Mouse (Mus musculus) frontal cortex, postnatal 10 days (tissue): Measurements from ENCODE around the gene Heatr6.

Experiments
- DNase-seq, 2 experiments: peaks; one replicate each; pipeline ENCODE4 v3.0.0; 2022; ENCODE audit warnings: low spot score in 2 of 2, mixed read lengths in 1 of 2

Gene Heatr6

DNA sequence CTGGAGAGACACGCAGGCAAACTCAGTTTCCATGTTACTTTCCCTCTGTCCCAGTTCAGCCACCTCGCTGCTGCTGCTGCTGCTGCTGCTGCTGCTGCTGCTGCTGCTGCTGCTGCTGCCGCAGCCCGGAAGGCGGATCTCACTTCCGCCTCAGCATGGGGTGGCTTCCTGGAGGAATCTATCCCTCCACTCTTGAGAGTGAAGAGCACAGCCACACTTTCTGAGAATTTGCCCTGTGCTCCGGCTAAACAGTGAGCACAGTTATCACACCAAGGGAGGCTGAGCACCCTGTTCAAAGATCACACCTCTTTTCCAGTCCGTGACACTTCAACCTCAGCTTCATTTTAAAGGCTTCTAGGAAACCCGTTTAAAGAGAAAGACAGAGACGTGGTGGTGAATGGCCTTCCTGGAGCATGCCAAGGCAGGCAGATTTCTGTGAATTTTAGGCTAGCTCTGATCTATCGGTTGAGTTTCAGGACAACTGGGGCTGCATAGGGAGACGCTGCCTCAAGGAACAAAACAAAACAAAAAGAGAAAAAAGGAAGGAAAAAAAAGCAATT lies 46.5 kb downstream of the Heatr6 start:
- DNase-seq: no peak

DNA sequence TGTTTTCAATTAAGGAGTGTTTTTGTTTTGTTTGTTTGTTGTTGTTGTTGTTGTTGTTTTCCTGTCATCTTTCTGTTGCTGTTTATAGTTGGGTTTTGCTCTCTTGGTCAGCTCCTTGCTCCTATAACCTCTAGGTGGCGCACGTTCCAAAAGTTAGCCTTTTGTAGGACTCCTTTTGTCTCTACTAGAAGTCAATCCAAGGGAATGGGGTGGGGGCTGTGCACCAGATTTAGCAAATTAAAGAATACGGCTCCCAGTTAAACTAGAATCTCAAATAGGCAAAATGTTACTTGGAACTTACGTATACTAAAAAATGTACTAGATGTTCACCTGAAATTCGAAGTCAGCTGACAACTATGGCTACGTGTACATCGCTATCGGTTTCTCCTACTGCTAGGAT lies 48.7 kb downstream of the Heatr6 start:
- no peak for DNase-seq

DNA sequence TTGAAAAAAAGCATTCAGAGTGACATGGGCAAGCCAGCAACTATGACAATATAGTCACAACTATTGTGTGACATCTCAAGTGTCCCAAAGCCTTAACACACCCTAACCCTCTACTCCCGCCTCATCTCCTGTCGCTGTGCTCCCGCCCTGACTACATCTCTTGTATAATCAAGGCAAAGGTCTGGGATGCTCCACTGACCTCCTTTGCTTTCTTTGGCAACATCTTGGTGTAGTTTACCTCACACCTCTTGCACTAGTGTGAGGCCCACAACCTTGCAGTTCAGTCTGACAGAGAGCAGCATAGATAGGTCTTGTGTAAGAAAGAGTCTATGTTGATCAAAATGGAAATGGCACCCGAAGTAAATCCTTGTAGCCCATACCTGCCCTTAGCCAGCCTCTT lies 49.1 kb downstream of the Heatr6 start:
- no peak for DNase-seq

DNA sequence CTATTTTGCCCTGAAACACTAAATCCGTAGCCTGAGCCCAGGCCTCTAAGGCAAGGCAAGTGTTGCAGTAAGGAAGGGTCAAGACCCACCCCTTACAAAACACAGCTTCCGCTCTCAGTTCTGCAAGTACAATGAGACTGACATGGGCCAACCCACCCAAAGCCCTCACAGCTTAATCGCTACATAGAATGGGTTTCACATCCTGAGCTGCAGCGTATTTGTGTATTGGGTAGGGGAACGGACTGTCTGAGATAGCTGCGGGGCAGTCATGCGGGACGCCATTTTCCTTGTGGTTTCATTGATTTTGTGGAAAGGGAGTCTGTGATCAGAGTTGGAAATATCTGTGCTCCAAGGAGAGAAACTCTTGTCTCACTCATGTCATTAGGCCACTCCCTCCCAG lies 56.9 kb downstream of the Heatr6 start:
- no peak for DNase-seq

DNA sequence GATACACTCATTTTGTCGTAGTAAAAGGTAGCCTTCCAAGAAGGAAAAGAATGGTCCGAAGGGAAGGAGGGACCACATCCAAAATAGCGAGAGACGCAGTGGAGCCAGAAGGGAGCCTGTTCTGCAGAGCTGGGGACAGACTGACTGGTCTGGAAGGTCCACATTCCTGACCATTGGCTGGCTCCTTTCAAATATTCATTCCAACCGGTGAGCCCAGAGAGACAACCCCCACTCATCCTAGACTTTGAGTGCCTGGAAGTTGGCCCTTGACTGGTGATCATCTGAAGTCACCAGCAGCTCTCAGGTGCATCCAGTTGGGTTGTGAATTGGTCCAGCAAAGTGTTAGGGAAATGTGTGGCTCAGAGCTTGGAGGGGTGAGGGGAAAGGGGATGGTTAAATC lies 61.7 kb downstream of the Heatr6 start:
- DNase-seq: no peak

DNA sequence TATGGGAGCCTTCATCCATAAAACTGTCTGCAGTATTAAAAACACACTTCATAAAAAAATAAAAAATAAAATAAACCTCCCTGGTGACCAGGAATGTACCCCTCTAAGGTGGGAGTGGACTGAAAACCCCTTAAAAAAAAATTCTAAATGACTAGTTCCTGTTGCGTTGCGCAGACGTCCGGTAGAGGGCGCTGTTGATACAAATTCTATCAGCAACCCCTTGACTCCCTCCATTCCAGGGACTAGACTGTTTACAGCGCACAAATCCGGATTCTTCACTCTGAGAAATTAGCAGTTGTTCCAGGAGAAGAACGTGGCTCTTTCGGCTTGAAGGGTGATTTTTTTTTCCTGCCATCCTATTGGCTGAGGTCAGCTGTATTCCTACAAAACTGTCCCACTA lies 62.1 kb downstream of the Heatr6 start:
- peak in 1 of 2 experiments; percentile 34 for DNase-seq

DNA sequence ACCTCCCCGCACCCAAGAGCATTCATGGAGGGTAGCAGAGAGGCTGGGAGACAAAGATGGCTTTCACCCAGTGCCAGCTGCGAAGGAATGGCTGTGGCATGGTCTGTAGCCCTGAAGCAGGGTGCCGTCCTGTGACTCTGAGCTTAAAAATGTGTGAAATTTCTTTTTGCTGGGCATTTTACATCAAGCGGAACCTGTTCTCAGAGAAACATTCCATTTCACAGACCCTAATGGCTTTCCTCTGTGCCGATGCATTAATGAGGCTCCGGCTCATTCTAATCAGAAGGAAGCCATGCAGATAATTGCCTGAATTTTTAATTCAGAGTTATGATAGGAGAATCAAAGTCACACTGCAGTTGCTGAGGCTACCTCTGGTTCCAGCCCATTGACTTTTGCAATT lies 63.6 kb downstream of the Heatr6 start:
- no peak for DNase-seq

DNA sequence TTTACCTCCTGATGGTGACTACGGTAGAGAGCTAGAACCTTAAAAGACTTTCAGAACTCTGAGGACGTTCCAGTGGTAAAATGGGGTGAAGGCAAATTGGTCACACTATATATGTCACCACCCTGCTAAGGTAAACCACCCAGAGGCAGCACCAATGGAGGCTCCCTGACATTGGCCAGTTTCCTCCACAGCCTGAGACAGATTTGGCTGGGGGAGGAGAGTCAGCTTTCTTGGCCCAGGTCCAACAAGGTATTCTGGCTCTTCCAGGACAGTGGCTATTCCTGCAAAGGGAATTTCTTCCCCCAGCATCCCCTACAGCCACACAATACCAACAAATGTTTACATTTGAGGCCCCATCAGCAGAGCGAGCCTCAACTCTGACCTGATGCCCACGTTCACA lies 64.5 kb downstream of the Heatr6 start:
- no peak for DNase-seq

DNA sequence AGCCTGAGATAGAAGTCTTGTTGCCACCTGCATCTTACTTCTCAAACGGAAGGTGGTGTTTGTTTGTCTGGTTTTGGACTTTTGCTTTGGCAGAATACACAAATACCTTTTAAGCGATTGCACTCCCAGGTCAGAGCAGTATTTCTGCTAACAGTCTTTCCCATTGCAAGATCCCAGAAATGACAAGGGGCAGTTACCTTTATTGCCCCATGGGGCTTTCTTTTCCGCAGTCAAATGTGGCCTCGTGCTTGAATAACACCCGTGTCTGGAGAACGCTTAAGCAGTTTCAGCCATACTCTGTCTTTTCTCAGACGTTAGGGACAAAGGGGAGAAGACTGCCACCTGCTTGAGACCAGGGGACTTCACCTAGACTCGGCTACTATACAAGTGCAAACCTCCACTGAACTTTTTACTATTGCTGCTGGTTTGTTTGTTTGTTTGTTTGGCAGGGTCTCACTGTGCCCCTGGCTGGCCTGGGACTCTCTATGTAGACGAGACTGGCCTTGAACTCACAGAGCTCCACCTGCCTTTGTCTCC lies 65.2 kb downstream of the Heatr6 start:
- DNase-seq: no peak

DNA sequence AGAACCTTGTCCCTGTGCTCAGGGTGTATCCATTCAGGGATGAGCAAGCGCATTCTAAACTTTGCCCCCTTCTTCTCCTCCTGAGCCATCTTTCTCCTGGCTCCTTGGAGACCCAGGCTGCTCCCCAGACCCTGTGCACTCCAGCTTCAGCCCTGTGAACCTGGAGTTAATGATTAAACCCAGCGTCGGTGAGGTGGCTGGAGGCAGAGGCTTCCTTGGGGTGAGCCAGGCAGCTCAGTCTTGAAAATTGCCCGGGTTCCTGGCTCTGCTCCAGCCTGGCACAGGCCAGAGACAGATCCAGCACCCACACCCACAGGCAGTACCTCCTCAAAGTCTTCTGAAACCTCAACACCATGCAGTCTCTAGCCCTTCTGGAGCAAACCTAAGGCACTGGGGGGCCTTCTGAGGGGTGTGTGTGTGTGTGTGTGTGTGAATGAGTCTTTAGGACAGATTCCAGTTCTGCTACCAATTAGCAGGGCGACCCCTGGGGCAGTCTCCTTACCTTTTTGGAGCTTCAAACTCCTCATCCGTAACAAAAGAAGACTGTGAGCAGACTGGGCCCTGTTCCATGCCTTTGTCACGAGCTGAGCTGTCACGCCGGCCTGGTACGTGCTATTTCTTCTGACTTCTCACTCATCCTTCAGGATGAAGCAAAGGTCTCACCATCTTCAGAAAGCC lies 66.4 kb downstream of the Heatr6 start:
- no peak for DNase-seq

DNA sequence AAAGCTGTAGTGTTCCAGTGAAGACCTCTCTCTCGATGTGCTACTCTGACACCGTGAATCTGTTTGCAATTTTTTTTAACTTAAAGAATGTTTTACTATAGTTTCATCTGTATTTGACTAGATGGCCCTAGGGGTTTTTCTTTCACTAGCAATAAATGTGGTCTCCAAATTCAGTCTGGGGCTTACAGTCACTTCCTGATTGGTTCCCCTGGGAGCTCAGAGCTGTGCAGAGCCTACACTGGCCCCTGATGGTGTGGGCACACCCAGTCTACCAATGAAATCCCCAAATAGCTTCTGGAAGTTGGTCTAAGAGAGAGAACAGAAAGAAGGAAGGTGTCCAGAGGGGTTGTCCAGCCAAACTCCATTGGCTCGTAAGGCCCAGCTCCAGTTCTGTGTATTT lies 72.6 kb downstream of the Heatr6 start:
- no peak for DNase-seq

DNA sequence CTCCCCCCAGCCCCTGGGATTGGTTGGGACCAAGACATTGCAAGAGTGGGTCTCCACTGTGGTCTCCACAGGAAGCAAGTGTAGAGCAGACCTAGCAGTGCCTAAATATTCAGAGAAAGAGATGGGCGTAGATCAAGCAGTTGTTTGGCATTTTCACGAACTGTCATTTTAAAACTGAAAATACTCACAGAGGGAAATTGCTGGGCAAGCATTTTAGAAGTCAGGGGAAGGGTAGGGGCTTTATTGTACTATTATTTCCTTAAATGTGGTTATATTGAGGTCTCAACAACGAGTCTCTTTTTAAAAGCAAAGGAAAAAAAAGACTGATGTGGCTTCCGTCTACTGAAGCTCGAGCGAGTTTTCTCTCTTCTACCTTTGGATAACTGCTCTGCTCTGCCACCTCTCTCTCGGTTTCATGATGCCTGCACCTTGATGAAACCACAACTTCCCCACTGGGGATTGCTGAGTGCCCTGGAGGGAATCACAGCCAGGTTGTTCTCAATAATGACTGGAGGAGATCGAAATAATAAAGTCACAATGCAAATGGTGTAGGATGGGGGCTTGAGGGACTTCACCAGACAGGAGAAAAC lies 75.2 kb downstream of the Heatr6 start:
- no peak for DNase-seq

DNA sequence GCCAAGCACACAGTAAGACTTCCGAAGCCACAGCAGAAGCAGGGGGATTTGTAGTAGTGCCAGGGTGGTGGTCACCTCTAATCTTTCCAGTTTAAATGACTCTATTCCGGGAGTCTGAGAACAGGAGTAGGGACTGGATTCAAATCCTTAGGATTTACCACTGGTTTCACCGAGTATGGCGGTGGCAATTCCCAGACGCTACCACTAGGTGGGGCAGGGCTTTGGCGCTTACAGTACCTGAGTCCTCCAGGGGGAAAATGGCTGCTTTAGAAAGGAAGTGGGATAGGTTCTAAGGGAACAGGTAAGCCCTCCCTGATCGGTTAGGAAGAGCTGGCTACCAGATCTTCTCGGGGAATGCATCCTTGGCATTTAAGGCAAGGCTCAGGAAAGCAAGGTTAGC lies 78.9 kb downstream of the Heatr6 start:
- DNase-seq: no peak
